Mouse (Mus musculus) small intestine, adult 2 months (tissue): ENCODE results near the gene Hoxc10.

Source experiments
- CTCF ChIP-seq: fragments of 200-500 bp; IDR thresholded peaks from 2 replicates; pipeline ENCODE4 v1.5.1; 2012; ENCODE audit warnings: low read depth, mild to moderate bottlenecking, control low read depth, inconsistent platforms, low read length, moderate library complexity, mixed read lengths; ENCODE audit not compliant: insufficient replicate concordance, insufficient read length; ENCODE audit errors: extremely low read depth
- POLR2A ChIP-seq: fragments of 200-500 bp; IDR thresholded peaks from 2 replicates; pipeline ENCODE4 v1.6.1; 2012; ENCODE audit warnings: low read depth, mild to moderate bottlenecking, control low read depth, inconsistent platforms, low read length, moderate library complexity

DNA sequence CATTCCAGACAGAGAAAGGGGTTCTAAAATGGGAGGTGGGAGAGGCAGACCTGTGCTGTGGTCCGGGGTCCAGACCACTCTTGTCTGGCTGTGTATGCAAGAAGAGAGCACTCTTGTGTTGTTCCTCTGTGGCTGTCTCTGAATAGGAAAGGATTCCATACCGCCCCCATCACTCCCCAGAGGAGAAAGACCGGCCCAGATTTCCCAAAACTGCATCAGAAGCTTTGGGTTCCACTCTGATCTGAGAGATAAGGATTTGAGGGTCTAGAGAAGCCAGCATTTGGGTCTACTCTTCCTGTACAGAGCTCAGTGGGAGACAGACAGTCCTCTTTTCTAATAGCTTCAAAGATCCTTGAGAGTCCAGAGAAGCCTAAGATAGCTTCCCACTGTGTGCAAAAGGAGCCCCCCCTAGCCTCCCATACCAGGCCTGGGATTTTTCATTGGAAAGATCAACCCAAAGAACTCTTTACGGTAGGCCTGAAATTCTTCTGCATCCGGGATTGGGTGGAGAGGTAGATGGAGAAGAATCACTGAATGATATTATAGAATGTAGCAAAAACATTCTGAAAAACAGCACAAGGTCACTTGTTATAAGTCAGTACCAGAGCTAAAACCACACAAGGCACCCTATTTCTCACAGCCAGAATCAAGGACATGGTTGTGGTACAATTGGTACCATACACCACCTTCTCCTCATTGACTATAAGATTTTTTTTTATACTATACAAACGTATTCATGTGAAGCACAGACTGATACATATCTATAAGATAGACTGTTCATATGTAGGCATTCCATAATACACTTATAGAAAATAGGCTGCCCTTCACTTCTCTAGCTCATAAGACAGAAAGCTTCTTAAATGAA is 43.7 kb upstream of the Hoxc10 start:
- TF ChIP-seq POLR2A (no peak), CTCF (no peak)
